Mouse (Mus musculus) MEL (cell line): ENCODE measurements at regions not wholly inside any gene's neighbourhood (a gene's known extent, or its start where the extent isn't known, plus 50 kb on each side); places are given as distances from the start of the nearest gene placed in this dataset.

Experiments used
- DNase-seq: peaks from one replicate; pipeline ENCODE4 v3.0.0; 2011; ENCODE audit warnings: low read depth, low spot score
- H3K27ac ChIP-seq: 2 replicates; pipeline ENCODE4 v1.5.1; 2012; ENCODE audit warnings: low read depth, mild to moderate bottlenecking, control low read depth, low read length, moderate library complexity; ENCODE audit not compliant: control insufficient read depth
- H3K27me3 ChIP-seq, 2 experiments: fragments of 150-350 bp in 1 of 2; sonication (generic) in 1 of 2; 2 replicates each; pipeline ENCODE4 v1.6.1; 2012; ENCODE audit warnings: low read length in 2 of 2, mild to moderate bottlenecking in 2 of 2, improper control_type of control experiment in 1 of 2, moderate library complexity in 1 of 2; ENCODE audit not compliant: insufficient read depth in 2 of 2, control insufficient read depth in 1 of 2
- H3K36me3 ChIP-seq, 2 experiments: 2 replicates each; pipeline ENCODE4 v1.6.1; 2012 to 2014; ENCODE audit warnings: low read length in 2 of 2, improper control_type of control experiment in 1 of 2, inconsistent platforms in 1 of 2, mild to moderate bottlenecking in 1 of 2; ENCODE audit not compliant: insufficient read depth in 2 of 2, control insufficient read depth in 1 of 2
- H3K4me1 ChIP-seq, 2 experiments: fragments of 150-350 bp in 1 of 2; sonication (generic) in 1 of 2; 2 replicates each; pipeline ENCODE4 v1.6.1; 2012; ENCODE audit warnings: low read length in 2 of 2, improper control_type of control experiment in 1 of 2, mild to moderate bottlenecking in 1 of 2; ENCODE audit not compliant: insufficient read depth in 2 of 2, control insufficient read depth in 1 of 2
- H3K4me3 ChIP-seq, 2 experiments: fragments of 150-350 bp in 1 of 2; sonication (generic) in 1 of 2; 2 replicates each; pipeline ENCODE4 v1.5.1; 2012; ENCODE audit warnings: low read depth in 2 of 2, low read length in 2 of 2, mild to moderate bottlenecking in 2 of 2, moderate library complexity in 2 of 2, control low read depth in 1 of 2, improper control_type of control experiment in 1 of 2; ENCODE audit not compliant: control insufficient read depth in 1 of 2, insufficient read depth in 1 of 2
- H3K79me2 ChIP-seq: 2 replicates; pipeline ENCODE4 v1.6.1; 2012; ENCODE audit warnings: mild to moderate bottlenecking, low read length, moderate library complexity; ENCODE audit not compliant: control insufficient read depth, poor library complexity, insufficient read depth
- H3K9ac ChIP-seq: 2 replicates; pipeline ENCODE4 v1.6.1; 2012; ENCODE audit warnings: low read depth, mild to moderate bottlenecking, control low read depth, low read length, moderate library complexity; ENCODE audit not compliant: control insufficient read depth, poor library complexity, severe bottlenecking
- H3K9me3 ChIP-seq: fragments of 150-350 bp; sonication (generic); replicated peaks from 2 replicates; pipeline ENCODE4 v1.6.1; 2012; ENCODE audit warnings: mild to moderate bottlenecking, low read length, improper control_type of control experiment, moderate library complexity; ENCODE audit not compliant: insufficient read depth
- BHLHE40 ChIP-seq: IDR thresholded peaks from 2 replicates; pipeline ENCODE4 v1.6.1; 2012; ENCODE audit warnings: low read depth, mild to moderate bottlenecking, inconsistent platforms, low read length, improper control_type of control experiment, borderline replicate concordance
- CHD1 ChIP-seq: IDR thresholded peaks from 2 replicates; pipeline ENCODE4 v1.6.1; 2012; ENCODE audit warnings: low read depth, mild to moderate bottlenecking, inconsistent platforms, low read length, improper control_type of control experiment
- ELF1 ChIP-seq: IDR thresholded peaks from 2 replicates; pipeline ENCODE4 v1.6.1; 2014; ENCODE audit warnings: low read depth, mild to moderate bottlenecking, inconsistent platforms, low read length, improper control_type of control experiment, moderate library complexity
- EP300 ChIP-seq, 2 experiments: IDR thresholded peaks; 2 replicates each; pipeline ENCODE4 v1.6.1; 2011; ENCODE audit warnings: improper control_type of control experiment in 2 of 2, low read length in 2 of 2, low read depth in 1 of 2, mild to moderate bottlenecking in 1 of 2
- ETS1 ChIP-seq: IDR thresholded peaks from 2 replicates; pipeline ENCODE4 v1.6.1; 2012; ENCODE audit warnings: low read depth, mild to moderate bottlenecking, inconsistent platforms, low read length, improper control_type of control experiment, moderate library complexity
- GATA1 ChIP-seq: IDR thresholded peaks from 2 replicates; pipeline ENCODE4 v1.6.1; 2011; ENCODE audit warnings: low read depth, low read length, improper control_type of control experiment
- HCFC1 ChIP-seq: IDR thresholded peaks from 2 replicates; pipeline ENCODE4 v1.6.1; 2012; ENCODE audit warnings: low read depth, mild to moderate bottlenecking, inconsistent platforms, low read length, improper control_type of control experiment, moderate library complexity
- KAT2A ChIP-seq: conservative IDR thresholded peaks from 2 replicates; pipeline ENCODE4 v1.6.1; 2012; ENCODE audit warnings: low read depth, low read length, improper control_type of control experiment, inconsistent platforms
- MAZ ChIP-seq: IDR thresholded peaks from 2 replicates; pipeline ENCODE4 v1.6.1; 2012; ENCODE audit warnings: low read depth, mild to moderate bottlenecking, inconsistent platforms, low read length, improper control_type of control experiment
- MEF2A ChIP-seq: IDR thresholded peaks from 2 replicates; pipeline ENCODE4 v1.6.1; 2014; ENCODE audit warnings: low read depth, mild to moderate bottlenecking, inconsistent platforms, low read length, improper control_type of control experiment; ENCODE audit not compliant: poor library complexity, insufficient replicate concordance, severe bottlenecking; ENCODE audit errors: extremely low read depth
- MYB ChIP-seq: IDR thresholded peaks from 2 replicates; pipeline ENCODE4 v1.6.1; 2011; ENCODE audit warnings: mild to moderate bottlenecking, low read depth, low read length, improper control_type of control experiment
- MYC ChIP-seq: IDR thresholded peaks from 2 replicates; pipeline ENCODE4 v1.6.1; 2011; ENCODE audit warnings: low read depth, mild to moderate bottlenecking, low read length, improper control_type of control experiment, moderate library complexity
- NELFE ChIP-seq: IDR thresholded peaks from 2 replicates; pipeline ENCODE4 v1.6.1; 2011; ENCODE audit warnings: low read depth, low read length, improper control_type of control experiment
- POLR2A ChIP-seq, 2 experiments: IDR thresholded peaks; 2 replicates each; pipeline ENCODE4 v1.6.1; 2011 to 2012; ENCODE audit warnings: low read length in 2 of 2, mild to moderate bottlenecking in 2 of 2, control low read depth in 1 of 2, improper control_type of control experiment in 1 of 2, low read depth in 1 of 2, moderate library complexity in 1 of 2; ENCODE audit not compliant: control insufficient read depth in 1 of 2, insufficient read depth in 1 of 2, poor library complexity in 1 of 2
- POLR2AphosphoS2 ChIP-seq: IDR thresholded peaks from 2 replicates; pipeline ENCODE4 v1.6.1; 2011; ENCODE audit warnings: low read length, improper control_type of control experiment
- RAD21 ChIP-seq: IDR thresholded peaks from 2 replicates; pipeline ENCODE4 v1.6.1; 2011; ENCODE audit warnings: mild to moderate bottlenecking, low read depth, low read length, improper control_type of control experiment
- SIN3A ChIP-seq: IDR thresholded peaks from 2 replicates; pipeline ENCODE4 v1.6.1; 2012; ENCODE audit warnings: low read length, improper control_type of control experiment, inconsistent platforms
- SMC3 ChIP-seq: IDR thresholded peaks from 2 replicates; pipeline ENCODE4 v1.6.1; 2011; ENCODE audit warnings: low read depth, low read length, improper control_type of control experiment
- TBP ChIP-seq: IDR thresholded peaks from 2 replicates; pipeline ENCODE4 v1.8.0; 2011; ENCODE audit warnings: low read depth, low read length, improper control_type of control experiment
- TCF12 ChIP-seq: IDR thresholded peaks from 2 replicates; pipeline ENCODE4 v1.6.1; 2014; ENCODE audit warnings: low read depth, mild to moderate bottlenecking, inconsistent platforms, low read length, improper control_type of control experiment, moderate library complexity
- UBTF ChIP-seq: IDR thresholded peaks from 2 replicates; pipeline ENCODE4 v1.6.1; 2012; ENCODE audit warnings: low read depth, mild to moderate bottlenecking, inconsistent platforms, low read length, improper control_type of control experiment, moderate library complexity, borderline replicate concordance; ENCODE audit not compliant: insufficient read depth
- ZC3H11A ChIP-seq: IDR thresholded peaks from 2 replicates; pipeline ENCODE4 v1.6.1; 2012; ENCODE audit warnings: low read depth, mild to moderate bottlenecking, inconsistent platforms, low read length, improper control_type of control experiment
- ZKSCAN1 ChIP-seq: IDR thresholded peaks from 2 replicates; pipeline ENCODE4 v1.6.1; 2012; ENCODE audit warnings: low read depth, mild to moderate bottlenecking, inconsistent platforms, low read length, improper control_type of control experiment, moderate library complexity
- ZNF384 ChIP-seq: IDR thresholded peaks from 2 replicates; pipeline ENCODE4 v1.6.1; 2012; ENCODE audit warnings: low read depth, mild to moderate bottlenecking, inconsistent platforms, low read length, improper control_type of control experiment

- no peak overlapping the region for H3K27ac ChIP-seq
- DNase-seq = no peak
Observed at GRCm38 (mm10) chr13:111926801-111927200, 118.0 kb upstream of the Map3k1 start.

GRCm38 (mm10) chr13:111927489-111927888 is 118.7 kb upstream of the Map3k1 start:
- TF ChIP-seq RAD21 (no peak), MEF2A (no peak), NELFE (no peak), BHLHE40 (no peak), EP300 (IDR thresholded peaks at IDR 0.05; ENCODE audit: low read depth in 1 of 2, low read length in 2 of 2) (no peak), ZNF384 (no peak), POLR2AphosphoS2 (no peak), POLR2A (IDR thresholded peaks at IDR 0.05; ENCODE audit: control insufficient read depth in 1 of 2, insufficient read depth in 1 of 2, low read depth in 1 of 2, low read length in 2 of 2, poor library complexity in 1 of 2) (no peak), KAT2A (no peak), TCF12 (no peak), CHD1 (no peak)
- TF ChIP-seq, all 39 proteins: peak for 0
- Histone ChIP-seq H3K9ac (no peak overlapping the region), H3K79me2 (no peaks in the 10 kb centered on the region), H3K36me3 (peaks cover 0 to 28% of the 10 kb centered on the region in 2 experiments; a peak in 2 of 4 replicates), H3K4me3 (no peak overlapping the region), H3K27me3 (no peaks in the 10 kb centered on the region), H3K27ac (no peak overlapping the region), H3K9me3 (no peaks in the 10 kb centered on the region), H3K4me1 (peaks cover 18 to 27% of the 10 kb centered on the region in 2 experiments)
- DNase-seq = no peak

More at GRCm38 (mm10) chr13:111926801-111927200, 118.0 kb upstream of the Map3k1 start:
- TF ChIP-seq ELF1 (no peak), RAD21 (no peak), SMC3 (no peak), MAZ (no peak), UBTF (no peak), GATA1 (no peak), POLR2A (IDR thresholded peaks at IDR 0.05; ENCODE audit: control insufficient read depth in 1 of 2, insufficient read depth in 1 of 2, low read depth in 1 of 2, low read length in 2 of 2, poor library complexity in 1 of 2) (no peak), HCFC1 (no peak), ZC3H11A (no peak), SIN3A (no peak), KAT2A (no peak), MYC (no peak), ETS1 (no peak), ZKSCAN1 (no peak), MYB (no peak), ZNF384 (no peak), MEF2A (no peak), TBP (no peak)
- TF ChIP-seq, all 39 proteins: peak for 0
- no peaks in the 10 kb centered on the region for H3K9me3 ChIP-seq
- H3K36me3 ChIP-seq = peaks cover 0 to 35% of the 10 kb centered on the region in 2 experiments; a peak in 2 of 4 replicates
- no peaks in the 10 kb centered on the region for H3K79me2 ChIP-seq
- H3K4me3 ChIP-seq = no peak overlapping the region
- no peak overlapping the region for H3K9ac ChIP-seq
- H3K4me1 ChIP-seq = peaks cover 19 to 30% of the 10 kb centered on the region in 2 experiments
- no peaks in the 10 kb centered on the region for H3K27me3 ChIP-seq
